Mouse (Mus musculus) gastrocnemius, postnatal 14 days (tissue): ENCODE data around the gene Defb13. TPM values are rescaled to one million over a fixed set of nuclear protein-coding genes. Genes with fewer than 3 reads are reported as not detected.

Experiments
- total RNA-seq, 2 experiments: library from RNA; stranded (reverse); gene quantifications; 2 replicates each; pipeline ENCODE4 v1.2.3; 2021

Defb13 gene
- total RNA-seq, 2 experiments from 2014 or later: not detected

Other genes with a start within 250 kb of the Defb13 start
- gene AY761184, start 243.1 kb upstream of the Defb13 start, total RNA-seq: not detected
- not detected for gene Defa24, start 212.3 kb upstream of the Defb13 start, total RNA-seq
- not detected for gene Defb50, start 123.2 kb upstream of the Defb13 start, total RNA-seq
- not detected for gene Defb2, start 106.8 kb upstream of the Defb13 start, total RNA-seq
- gene Defb10, start 87.9 kb upstream of the Defb13 start, total RNA-seq: not detected
- not detected for gene Defb9, start 61.3 kb upstream of the Defb13 start, total RNA-seq
- gene Defb11, start 40.4 kb upstream of the Defb13 start, total RNA-seq: not detected
- gene Defb15, start 14.1 kb upstream of the Defb13 start, total RNA-seq: not detected
- not detected for gene Defb35, start 8.4 kb upstream of the Defb13 start, total RNA-seq
- gene Fam90a1a, start 12.0 kb downstream of the Defb13 start, total RNA-seq: not detected
- gene Ccdc70, start 23.0 kb downstream of the Defb13 start, total RNA-seq: not detected
- under 1 TPM; 0.04 to 0.06 TPM for gene Atp7b, start 113.5 kb downstream of the Defb13 start, total RNA-seq
- 1 to 10 TPM; 6.0 to 6.2 TPM for gene Alg11, start 114.0 kb downstream of the Defb13 start, total RNA-seq
- not detected for gene Nek5, start 178.3 kb downstream of the Defb13 start, total RNA-seq
- 1 to 10 TPM; 2.5 to 3.6 TPM for gene Nek3, start 219.7 kb downstream of the Defb13 start, total RNA-seq
- 1 to 10 TPM; 2.9 to 3.2 TPM for gene Ckap2, start 239.1 kb downstream of the Defb13 start, total RNA-seq
- gene Vps36, start 246.0 kb downstream of the Defb13 start, total RNA-seq: 10 to 100 TPM; 27.3 to 27.4 TPM